Mouse (Mus musculus) ES-CJ7 (cell line): ENCODE results near the gene Dnajb9.
A peak's percentile ranks its signal among the peaks of the same experiment; 100 is the strongest.
"Not testable (repeated sequence)": the region's sequence is repeated elsewhere in the genome, so short reads cannot be mapped to it uniquely, and the experiment has no call there.

Source experiments
- DNase-seq: peaks from one replicate; pipeline ENCODE4 v3.0.0; 2011; ENCODE audit warnings: low read depth, low spot score

Dnajb9 gene

DNA sequence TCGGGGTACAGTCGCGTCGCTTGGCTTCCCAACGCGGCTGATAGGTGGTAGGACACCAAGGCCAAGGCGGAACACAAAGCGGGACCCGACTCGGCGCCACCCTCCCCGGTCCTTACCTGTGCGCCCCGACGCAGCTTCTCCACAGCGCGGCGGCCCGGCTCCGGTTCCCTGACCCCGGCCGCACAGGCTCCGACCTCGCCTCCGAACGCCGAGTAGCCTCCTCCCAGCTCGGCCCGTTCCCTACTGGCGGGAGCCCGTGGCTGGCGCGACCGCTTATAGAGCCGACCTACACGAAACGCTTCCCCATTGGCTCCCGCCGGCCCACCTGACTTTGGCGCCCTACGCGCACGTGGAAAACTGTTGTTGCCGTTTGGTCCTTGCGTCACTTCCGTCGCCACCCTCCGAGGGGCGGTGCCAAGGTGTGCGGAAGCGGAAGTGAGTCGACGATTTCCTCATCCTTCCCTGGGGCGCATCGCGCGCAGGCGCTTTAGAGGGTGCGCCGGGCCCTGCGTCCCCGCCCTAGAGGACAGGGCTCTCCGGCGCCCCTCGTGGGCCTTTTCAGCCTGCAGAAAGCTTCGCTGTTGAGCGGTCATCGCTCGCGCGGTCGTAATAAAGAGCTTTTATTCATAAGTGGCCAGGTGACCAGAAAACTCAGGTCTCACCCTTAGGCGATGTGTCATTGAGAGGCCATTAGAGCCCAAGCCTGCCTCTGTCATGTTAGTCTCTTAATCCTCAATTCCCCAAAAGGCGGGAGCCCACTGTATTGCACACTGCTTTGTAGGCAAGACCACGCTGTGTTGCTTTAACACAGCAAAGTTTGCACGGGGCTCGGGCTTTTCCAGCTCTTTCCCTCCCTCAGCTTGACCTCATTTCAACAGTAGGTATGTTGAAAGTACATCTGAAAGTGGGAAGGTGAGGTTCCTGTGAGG, at the start of gene Dnajb9:
TSS of gene Dnajb9 (minus strand) at position 503 of the 929 bp plus-strand sequence.
- peak; percentile 99 for DNase-seq

DNA sequence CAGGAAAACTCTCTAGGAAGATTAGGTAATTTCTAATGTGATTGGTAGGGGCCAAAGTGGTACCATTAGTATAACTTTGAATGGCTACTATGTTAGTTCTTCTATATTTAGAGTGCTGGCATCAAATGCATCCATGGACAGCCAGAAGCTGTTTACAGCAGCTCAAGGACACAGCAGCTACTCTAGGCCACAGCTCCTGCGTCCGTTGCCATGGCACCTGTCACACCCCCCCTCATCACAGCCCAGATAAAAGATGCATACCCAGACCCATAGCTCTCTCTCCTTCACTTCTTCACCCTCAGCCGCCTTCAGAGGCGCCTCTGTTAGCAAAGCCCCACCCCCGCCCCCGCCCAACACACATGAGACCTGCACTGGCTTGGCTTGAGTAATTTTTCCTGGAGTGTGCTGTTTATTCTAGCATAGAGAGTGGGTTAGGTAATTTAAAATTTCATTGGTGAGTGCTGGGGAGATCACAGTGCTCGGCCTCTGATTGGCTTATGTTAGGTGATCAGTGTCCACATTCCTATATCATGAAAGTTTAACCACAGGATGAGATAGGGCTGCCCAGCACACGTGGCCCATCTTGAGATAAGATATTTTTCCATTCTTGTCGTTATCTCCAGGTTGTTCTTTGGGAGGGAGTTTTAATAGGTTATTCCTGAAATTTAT, 38.3 kb upstream of the Dnajb9 start:
- no peak for DNase-seq

DNA sequence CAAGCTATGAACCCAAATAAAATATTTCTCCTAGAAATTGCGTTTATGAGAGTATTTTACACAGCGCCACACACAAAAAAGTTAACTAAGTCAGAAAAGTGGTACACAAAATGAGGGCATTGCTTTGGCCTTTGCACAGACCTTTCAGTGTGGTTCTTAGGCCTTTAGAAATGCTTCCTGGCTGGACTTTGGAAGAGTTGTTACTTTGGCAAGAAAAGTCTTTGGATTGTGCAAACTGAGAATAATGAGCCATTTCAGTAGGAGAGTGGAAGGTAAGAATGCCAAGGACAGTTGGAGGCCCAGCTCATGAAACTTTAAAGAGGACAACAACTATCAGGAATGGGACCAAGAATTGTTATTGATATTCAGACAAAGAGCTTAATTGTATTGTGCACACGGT, 35.6 kb upstream of the Dnajb9 start:
- DNase-seq = no peak

DNA sequence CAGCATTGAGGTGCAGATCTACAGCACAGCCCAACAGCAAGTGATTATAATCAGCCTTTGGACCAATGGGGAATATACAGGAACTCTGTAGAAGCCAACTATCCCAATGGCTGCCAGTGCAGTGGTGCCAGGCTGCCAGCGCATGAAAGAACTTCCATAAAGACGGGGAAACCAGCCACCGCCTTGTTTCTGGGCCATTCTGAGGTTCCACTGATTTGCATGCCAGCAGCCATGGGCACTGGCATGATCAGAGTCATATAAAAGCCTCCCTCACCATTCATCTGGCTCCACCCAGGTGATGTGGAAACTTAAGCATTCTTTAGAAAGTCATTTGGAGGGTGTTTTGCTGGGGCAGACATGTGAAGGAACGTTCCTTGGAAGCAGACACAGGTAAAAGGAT, 32.3 kb upstream of the Dnajb9 start:
- no peak for DNase-seq

DNA sequence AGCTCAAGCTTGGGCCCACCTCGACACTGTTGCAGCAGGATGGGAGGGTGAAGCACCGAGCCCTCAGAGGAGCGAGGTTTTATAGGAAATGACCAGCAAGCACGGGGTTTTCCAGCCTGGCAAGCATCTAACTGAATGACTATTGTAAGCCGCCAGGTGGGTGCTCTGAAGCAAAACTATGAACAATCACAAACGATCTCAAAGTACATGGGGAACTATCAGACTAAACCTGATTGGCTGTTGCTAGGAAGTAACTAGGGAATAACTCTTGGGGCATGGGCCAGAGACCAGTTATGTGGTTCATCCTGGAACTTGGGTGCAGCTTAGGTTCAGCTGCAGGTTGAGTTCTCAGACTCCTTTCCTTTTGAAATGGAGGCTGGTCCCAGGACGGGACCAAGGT, 31.0 kb upstream of the Dnajb9 start:
- DNase-seq = no peak

DNA sequence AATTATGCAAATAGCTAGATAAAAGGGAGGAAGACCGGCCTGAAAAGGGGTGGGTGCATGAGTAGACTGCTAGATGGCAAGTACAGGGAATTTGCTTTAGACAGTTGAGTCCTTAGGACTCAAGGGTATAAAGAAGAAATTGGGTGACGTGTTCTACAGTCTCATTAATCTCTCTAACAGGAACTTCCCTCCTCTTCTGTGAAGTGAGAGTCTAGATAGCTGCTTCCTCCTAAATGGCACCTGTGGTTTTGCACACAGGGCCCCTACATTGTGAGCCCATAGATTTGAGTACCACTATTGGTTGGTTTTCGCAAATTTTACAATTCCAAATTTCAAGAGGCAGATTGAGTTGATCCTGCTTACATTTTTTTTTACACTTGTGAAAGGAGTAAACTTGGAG, 14.5 kb upstream of the Dnajb9 start:
- no peak for DNase-seq

DNA sequence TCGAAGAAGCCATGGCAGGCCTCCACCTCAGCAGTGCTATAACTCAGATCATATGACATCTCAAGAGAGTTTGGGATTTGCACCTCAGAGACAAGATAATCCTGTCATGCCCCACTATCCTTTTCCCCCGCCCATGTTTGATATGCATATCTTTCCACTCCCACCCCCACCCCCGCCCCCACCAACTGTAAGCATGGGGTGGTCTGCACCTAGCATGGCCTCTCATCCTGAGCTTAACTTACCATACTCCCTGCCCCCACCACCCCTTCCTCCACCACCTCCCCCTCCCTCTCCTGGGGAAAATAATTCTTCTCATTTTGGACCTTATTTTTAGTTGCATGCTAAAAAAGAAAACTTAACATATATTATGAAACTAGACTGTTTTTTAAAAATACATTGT, 12.9 kb upstream of the Dnajb9 start:
- no peak for DNase-seq

DNA sequence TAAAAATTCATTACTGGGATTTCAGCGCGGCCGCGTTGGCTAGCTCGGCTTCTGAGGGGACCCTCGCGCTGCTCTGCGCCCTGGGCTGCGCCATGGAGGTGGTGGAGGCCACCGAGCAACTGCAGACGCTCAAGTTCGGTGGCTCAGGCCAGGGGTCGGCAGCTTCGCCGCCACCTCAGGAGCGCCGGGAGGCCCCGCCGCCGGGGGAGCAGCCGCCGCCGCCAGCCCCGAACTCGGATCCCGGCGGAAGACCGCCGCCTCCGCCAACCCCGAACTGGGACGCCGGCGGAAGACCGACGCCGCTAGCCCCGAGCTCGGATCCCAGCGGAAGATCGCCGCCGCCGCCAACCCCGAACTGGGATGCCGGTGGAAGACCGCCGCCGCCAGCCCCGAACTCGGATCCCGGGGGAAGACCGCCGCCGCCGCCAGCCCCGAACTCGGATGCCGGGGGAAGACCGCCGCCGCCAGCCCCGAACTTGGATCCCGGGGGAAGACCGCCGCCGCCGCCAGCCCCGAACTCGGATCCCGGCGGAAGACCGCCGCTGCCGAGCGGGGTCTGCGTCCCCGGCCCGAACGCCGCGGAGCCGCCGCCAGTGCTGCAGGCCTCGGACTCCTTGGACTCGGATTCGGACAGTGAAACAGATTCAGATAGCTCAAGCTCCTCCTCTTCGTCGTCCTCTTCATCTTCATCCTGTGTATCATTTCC, 11.7 kb upstream of the Dnajb9 start:
- no peak for DNase-seq

DNA sequence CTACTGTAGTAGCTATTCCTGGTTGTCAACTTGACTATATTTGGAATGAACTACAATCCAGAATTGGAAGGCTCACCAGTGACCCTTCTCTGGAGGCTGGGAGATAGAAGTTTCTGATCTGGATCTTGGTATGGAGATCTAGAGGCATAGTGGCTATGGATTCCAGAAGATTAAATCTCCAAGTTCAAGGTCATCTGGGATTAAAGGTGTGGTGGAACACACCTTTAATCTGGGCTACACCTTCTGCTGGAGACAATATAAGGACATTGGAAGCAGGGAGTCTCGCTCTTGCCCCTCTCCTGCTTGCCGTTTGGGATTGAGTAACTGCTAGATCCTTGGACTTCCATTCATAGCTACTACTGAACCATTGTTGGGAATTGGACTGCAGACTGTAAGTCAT, 10.9 kb upstream of the Dnajb9 start, which contains the start of gene Pnpla8:
TSS of gene Pnpla8 (plus strand) at position 301 of the 400 bp plus-strand sequence.
- not testable (repeated sequence) for DNase-seq

DNA sequence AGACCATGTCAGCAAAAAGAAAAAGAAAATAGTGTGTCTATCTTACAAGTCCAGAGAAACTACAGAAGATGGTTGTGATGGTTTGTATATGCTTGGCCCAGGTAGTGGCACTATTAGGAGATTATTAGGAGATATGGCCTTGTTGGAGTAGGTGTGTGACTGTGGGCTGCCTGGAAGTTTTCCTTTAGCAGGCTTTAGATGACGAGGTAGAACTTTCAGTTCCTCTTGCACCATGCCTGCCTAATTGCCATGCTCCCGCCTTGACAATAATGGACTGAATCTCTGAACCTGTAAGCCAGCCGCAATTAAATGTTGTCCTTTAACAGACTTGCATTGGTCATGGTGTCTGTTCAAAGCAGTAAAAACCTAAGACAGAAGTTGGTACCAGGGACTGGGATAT, 1.4 kb upstream of the Dnajb9 start:
- no peak for DNase-seq

DNA sequence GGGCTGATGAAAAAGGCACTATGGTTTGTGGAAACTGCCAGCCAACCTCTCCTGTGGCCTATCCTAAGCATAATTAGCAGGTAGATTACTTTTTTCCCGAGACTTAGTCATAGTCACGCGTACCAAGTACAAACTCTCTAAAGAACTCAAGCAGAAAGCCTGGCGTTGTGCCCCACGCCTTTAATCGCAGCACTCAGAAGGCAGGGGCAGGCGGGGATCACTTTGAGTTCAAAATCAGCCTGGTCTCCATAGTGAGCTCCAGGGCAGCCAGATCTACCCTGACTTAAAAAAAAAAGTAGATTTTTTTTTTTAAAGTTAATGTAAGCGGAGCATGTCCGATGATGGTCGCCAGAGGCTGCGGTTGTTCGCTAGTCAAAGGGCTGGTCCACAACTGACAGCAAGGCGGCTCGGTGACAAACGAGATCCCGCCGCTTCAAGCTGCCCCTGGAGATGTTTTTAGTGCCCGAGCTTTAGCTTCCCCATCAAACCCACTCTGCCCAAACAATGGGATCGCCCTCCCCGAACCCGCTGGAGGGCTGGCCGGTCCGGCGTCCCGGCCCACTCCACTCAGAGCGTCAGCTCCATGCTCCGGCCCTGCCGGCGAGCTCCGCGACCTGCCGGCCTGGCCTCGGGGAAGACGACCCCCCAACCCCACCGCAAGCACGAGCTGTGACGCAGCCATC, 844 bp downstream of the Dnajb9 start:
- DNase-seq = peak; percentile 25

DNA sequence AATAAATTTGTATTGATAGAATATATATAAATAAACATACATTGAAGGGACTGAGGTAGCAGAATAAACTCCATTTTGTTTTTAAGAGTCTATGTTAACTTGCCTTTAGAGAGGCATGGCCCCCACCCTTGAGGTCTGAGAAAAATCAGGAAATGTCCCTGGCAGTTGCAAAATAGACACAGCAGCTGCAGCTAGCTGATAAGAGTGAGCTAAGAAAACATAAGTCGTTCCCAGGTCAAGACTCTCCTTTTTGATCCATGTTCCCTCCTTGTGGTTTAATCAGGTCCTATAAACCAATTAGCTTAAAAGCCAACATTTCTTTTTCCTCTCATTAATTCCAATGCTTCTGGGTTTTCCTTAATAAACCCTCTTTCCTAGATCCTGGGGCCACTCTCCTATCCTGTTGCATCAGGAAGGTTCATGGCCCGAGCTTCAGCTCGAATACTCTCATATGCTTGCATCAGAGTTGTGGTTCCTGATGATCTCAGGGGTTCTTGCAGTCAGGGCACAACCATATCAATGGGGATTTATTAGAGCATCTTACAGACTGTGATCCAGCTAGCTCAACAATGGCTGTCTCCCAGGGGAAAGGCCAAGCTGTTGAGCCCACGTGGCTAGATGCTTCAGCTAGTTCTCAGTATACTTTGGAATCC, 12.1 kb downstream of the Dnajb9 start:
- no peak for DNase-seq

DNA sequence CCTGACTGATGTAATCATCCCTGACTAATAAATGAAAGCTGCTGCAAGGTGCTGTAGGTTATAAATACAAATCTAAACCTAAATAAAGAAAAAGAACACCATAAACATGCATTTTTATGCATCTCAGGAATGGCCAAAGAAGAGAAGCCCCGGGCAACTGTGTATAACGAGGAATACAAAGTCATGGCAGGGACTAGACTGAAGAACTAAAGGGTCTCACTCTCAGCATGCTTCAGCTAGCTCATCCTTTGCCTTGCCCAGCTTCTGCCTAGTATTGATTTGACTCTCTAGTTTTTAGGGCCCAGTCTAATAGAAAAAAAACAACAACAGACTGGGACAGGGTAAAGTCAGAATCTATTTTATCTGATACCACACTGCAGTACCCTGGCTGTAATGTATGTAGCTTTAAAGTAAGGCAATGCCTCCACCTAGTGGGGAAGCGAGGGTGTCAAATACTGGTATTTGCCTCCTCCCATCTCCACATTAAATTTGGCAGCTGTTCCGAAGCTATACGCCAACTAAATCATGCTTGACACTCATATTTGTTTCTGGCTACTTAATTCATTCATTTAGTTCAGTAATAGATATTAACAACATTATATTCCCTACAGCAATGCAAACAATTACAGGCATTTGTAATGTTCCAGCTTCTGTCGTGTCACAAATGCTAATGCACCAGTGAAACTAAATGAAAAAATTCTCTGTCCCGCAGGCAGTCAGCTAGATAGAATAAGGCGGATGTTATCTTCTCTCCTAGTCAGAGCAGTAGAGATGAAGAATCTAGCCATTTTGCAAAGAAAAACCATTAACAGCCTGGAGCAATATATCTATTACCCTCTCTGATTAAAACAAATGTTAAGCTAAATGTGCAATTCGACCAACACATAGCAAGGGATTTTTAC, 28.8 kb downstream of the Dnajb9 start:
- DNase-seq = peak; percentile 41

DNA sequence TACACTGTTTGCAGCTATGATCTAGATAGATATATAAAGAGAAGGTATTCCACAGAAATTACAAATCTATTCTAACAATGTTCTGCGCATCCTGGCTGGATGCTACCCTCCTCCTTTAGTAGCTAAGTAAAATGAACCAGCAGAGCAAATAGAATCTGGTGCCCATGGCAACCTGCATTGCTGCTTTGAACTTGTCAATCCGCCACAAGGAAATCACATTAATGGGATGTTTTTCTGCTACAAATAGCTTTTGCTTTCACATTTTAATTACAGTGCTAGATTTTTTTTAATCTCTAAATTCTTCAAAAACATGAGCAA, 33.1 kb downstream of the Dnajb9 start:
- DNase-seq = no peak

DNA sequence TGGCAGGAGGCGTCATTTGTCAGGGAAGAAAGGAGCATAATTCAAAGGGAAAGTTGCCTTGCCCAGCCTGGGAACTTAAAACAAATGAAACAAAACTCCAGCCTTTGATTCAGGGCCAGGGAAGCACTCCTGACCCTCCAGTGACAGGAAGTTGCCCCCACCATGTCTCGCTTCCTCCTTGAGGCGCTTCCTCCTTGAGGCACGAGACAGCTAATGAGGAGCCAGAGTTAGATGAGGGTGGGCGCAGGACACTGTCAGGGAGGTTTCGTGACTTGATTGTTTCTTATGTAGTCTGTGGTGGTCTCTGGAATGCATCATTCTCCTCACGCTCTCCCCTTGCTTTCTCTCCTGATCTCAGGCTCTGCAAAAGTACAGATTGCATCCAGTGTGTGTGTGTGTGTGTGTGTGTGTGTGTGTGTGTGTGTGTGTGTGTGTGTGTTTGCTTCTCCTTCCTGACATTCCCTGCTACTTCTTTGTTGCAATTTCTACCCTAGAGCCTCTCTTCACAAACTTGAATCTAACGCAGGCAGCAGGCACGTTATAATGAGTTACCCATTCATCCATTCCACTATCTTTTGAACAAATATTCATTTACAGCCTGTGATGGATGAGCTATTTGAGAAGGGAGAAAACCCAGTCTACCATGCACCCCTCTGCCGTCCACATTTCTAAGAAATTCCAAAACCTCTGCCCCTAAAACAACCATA, 33.6 kb downstream of the Dnajb9 start:
- no peak for DNase-seq

DNA sequence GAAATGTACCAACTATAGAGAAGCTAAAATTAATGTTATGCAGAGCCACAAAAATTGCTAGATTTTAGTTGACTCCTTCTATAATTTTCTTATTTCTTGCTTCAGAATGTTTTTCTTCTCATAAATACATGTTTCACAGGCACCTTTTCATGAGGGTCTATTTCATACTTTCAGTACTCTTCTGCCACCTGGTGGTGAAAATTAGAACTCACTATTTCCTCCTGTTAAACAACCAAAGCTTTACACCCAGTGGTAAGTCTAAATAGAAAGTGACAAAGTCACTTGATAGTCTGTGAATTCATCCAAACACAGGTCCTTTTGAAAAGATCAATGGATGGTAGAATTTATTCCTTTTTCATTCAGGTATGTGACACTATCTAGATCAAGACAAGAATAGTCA, 43.2 kb downstream of the Dnajb9 start:
- peak; percentile 60 for DNase-seq

DNA sequence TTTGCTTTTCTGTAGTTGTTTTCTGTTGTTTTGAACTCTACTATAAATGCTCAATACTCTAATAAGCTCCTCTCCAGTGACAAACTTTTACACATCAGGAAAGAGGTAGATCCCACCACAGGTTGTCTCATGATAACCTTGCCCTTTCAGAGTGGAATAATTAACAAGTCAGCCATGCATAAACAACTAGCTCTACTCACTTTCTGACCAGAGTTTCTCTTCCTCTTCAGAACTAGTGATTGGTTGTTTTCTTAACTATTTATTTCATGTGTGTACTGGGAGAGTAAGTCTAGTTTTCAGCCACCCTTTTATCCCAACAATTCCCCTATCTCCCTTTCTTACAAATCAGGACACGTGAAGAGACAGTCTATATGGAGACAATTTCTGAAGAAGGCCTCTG, 50.8 kb downstream of the Dnajb9 start:
- no peak for DNase-seq
